Mouse (Mus musculus) adrenal gland, adult 2 months (tissue): ENCODE measurements around the gene Mplkip. TPM values are rescaled to one million over a fixed set of nuclear protein-coding genes. Genes with fewer than 3 reads are reported as not detected.

ENCODE experiments used
- microRNA-seq, 2 experiments: library from miRNA; unstranded; fragments of <30 nt; microRNA quantifications; one replicate each; pipeline ENCODE4 v1.2.0; 2021
- polyA plus RNA-seq: library from polyadenylated mRNA; depleted of rRNA; stranded (reverse); fragments of >200 nt; gene quantifications from 2 replicates; pipeline ENCODE4 v1.2.3, GENCODE M21; 2012; rRNA removed
- total RNA-seq, 2 experiments: library from RNA; stranded (reverse); gene quantifications; 2 replicates each; pipeline ENCODE4 v1.2.3; 2021

The Mplkip gene
- total and polyA plus RNA-seq, 3 experiments = 19.1 to 24.6 (median 22.7) TPM

Small RNA genes within 50 kb of the gene (microRNA-seq; reads per million reads assigned to microRNA genes)
- gene Mir466i = 0 reads per million in 2 experiments

Other genes starting within 250 kb of the Mplkip start
- 1 to 10 TPM; 5.7 to 9.0 TPM for gene Sugct, start 361 bp downstream of the Mplkip start, total RNA-seq
- 0.91 and 1.5 TPM in 2 replicates for gene Sugct, start 361 bp downstream of the Mplkip start, polyA plus RNA-seq
- 10 to 100 TPM; 48.8 to 78.8 TPM for gene Cdk13, start 109.9 kb downstream of the Mplkip start, total RNA-seq
- 105 and 130 TPM in 2 replicates for gene Cdk13, start 109.9 kb downstream of the Mplkip start, polyA plus RNA-seq
- 10 to 100 TPM; 55.0 to 70.7 TPM for gene Rala, start 249.0 kb downstream of the Mplkip start, total RNA-seq
- 22.2 and 22.8 TPM in 2 replicates for gene Rala, start 249.0 kb downstream of the Mplkip start, polyA plus RNA-seq